Mouse (Mus musculus): ENCODE data around the gene Csrnp2. TPM values are rescaled to one million over a fixed set of nuclear protein-coding genes. Genes with fewer than 3 reads are reported as not detected.
A peak's percentile ranks its signal among the peaks of the same experiment; 100 is the strongest.

Gene Csrnp2
- polyA plus RNA-seq, 1 experiment from 2014 or later = 7.2 TPM

GRCm38 (mm10) chr15:100456356-100456991 lies 38.8 kb downstream of the Csrnp2 start:
- Histone ChIP-seq H3K9ac (ENCODE audit: low read length) (no peak overlapping the region), H3K36me3 (ENCODE audit: control insufficient read depth, insufficient read depth) (no peaks in the 10 kb centered on the region), H3K4me3 (ENCODE audit: low read length) (no peak overlapping the region), H3K4me1 (ENCODE audit: control insufficient read depth, insufficient read depth, low read length) (no peaks in the 10 kb centered on the region; the same call in 1 of the 2 replicates), H3K9me3 (replicated peaks; ENCODE audit: control insufficient read depth, low read length) (no peaks in the 10 kb centered on the region), H3K27me3 (ENCODE audit: control insufficient read depth, insufficient read depth, low read length) (peaks cover 3% of the 10 kb centered on the region; the same call in 1 of the 2 replicates), H3K27ac (ENCODE audit: low read length) (no peak overlapping the region), H3K4me2 (ENCODE audit: low read depth, low read length) (no peak overlapping the region)
- WGBS = 67% methylated on average over 7 of the region's 7 CpGs
- ATAC-seq (replicated peaks; ENCODE audit: extremely low read depth, insufficient read depth, low FRiP score) = no peak

GRCm38 (mm10) chr15:100452486-100452885 lies 42.8 kb downstream of the Csrnp2 start:
- no peaks in the 10 kb centered on the region for H3K4me1 ChIP-seq (ENCODE audit: control insufficient read depth, insufficient read depth, low read length)
- H3K4me2 ChIP-seq (ENCODE audit: low read depth, low read length) = no peak overlapping the region
- ATAC-seq (replicated peaks; ENCODE audit: extremely low read depth, insufficient read depth, low FRiP score) = no peak
- H3K27ac ChIP-seq (ENCODE audit: low read length) = no peak overlapping the region
- no peaks in the 10 kb centered on the region for H3K9me3 ChIP-seq (replicated peaks; ENCODE audit: control insufficient read depth, low read length)
- H3K9ac ChIP-seq (ENCODE audit: low read length) = no peak overlapping the region
- H3K27me3 ChIP-seq (ENCODE audit: control insufficient read depth, insufficient read depth, low read length) = no peaks in the 10 kb centered on the region
- H3K4me3 ChIP-seq (ENCODE audit: low read length) = no peak overlapping the region
- no peaks in the 10 kb centered on the region for H3K36me3 ChIP-seq (ENCODE audit: control insufficient read depth, insufficient read depth)
- WGBS = 71% methylated on average over 11 of the region's 11 CpGs

GRCm38 (mm10) chr15:100451245-100451644 lies 44.0 kb downstream of the Csrnp2 start:
- Histone ChIP-seq H3K9ac (ENCODE audit: low read length) (no peak overlapping the region), H3K27me3 (ENCODE audit: control insufficient read depth, insufficient read depth, low read length) (no peaks in the 10 kb centered on the region), H3K27ac (ENCODE audit: low read length) (no peak overlapping the region), H3K9me3 (replicated peaks; ENCODE audit: control insufficient read depth, low read length) (no peaks in the 10 kb centered on the region), H3K36me3 (ENCODE audit: control insufficient read depth, insufficient read depth) (no peaks in the 10 kb centered on the region), H3K4me1 (ENCODE audit: control insufficient read depth, insufficient read depth, low read length) (no peaks in the 10 kb centered on the region), H3K4me2 (ENCODE audit: low read depth, low read length) (no peak overlapping the region), H3K4me3 (ENCODE audit: low read length) (no peak overlapping the region)
- no peak for ATAC-seq (replicated peaks; ENCODE audit: extremely low read depth, insufficient read depth, low FRiP score)
- WGBS = 61% methylated on average over 16 of the region's 16 CpGs

- no peaks in the 10 kb centered on the region for H3K4me1 ChIP-seq (ENCODE audit: control insufficient read depth, insufficient read depth, low read length)
- H3K9ac ChIP-seq (ENCODE audit: low read length) = no peak overlapping the region
- H3K36me3 ChIP-seq (ENCODE audit: control insufficient read depth, insufficient read depth) = no peaks in the 10 kb centered on the region
- H3K27me3 ChIP-seq (ENCODE audit: control insufficient read depth, insufficient read depth, low read length) = no peaks in the 10 kb centered on the region
- H3K9me3 ChIP-seq (replicated peaks; ENCODE audit: control insufficient read depth, low read length) = no peaks in the 10 kb centered on the region
- H3K4me2 ChIP-seq (ENCODE audit: low read depth, low read length) = no peak overlapping the region
- H3K4me3 ChIP-seq (ENCODE audit: low read length) = no peak overlapping the region
- no peak overlapping the region for H3K27ac ChIP-seq (ENCODE audit: low read length)
- ATAC-seq (replicated peaks; ENCODE audit: extremely low read depth, insufficient read depth, low FRiP score) = no peak
- 76% methylated on average over 3 of the region's 3 CpGs for WGBS
Measured at GRCm38 (mm10) chr15:100449495-100449894, 45.8 kb downstream of the Csrnp2 start.

- Histone ChIP-seq H3K36me3 (ENCODE audit: control insufficient read depth, insufficient read depth) (no peaks in the 10 kb centered on the region), H3K4me1 (ENCODE audit: control insufficient read depth, insufficient read depth, low read length) (no peaks in the 10 kb centered on the region), H3K4me2 (ENCODE audit: low read depth, low read length) (no peak overlapping the region), H3K9ac (ENCODE audit: low read length) (no peak overlapping the region), H3K27me3 (ENCODE audit: control insufficient read depth, insufficient read depth, low read length) (no peaks in the 10 kb centered on the region), H3K9me3 (replicated peaks; ENCODE audit: control insufficient read depth, low read length) (no peaks in the 10 kb centered on the region), H3K27ac (ENCODE audit: low read length) (no peak overlapping the region), H3K4me3 (ENCODE audit: low read length) (no peak overlapping the region)
- 77% methylated on average over 4 of the region's 4 CpGs for WGBS
- ATAC-seq (replicated peaks; ENCODE audit: extremely low read depth, insufficient read depth, low FRiP score) = no peak
Measured at GRCm38 (mm10) chr15:100448572-100448971, 46.7 kb downstream of the Csrnp2 start.

- Histone ChIP-seq H3K4me3 (ENCODE audit: low read length) (no peak overlapping the region), H3K9me3 (replicated peaks; ENCODE audit: control insufficient read depth, low read length) (no peaks in the 10 kb centered on the region), H3K4me2 (ENCODE audit: low read depth, low read length) (no peak overlapping the region), H3K27ac (ENCODE audit: low read length) (no peak overlapping the region), H3K4me1 (ENCODE audit: control insufficient read depth, insufficient read depth, low read length) (no peaks in the 10 kb centered on the region), H3K9ac (ENCODE audit: low read length) (no peak overlapping the region), H3K36me3 (ENCODE audit: control insufficient read depth, insufficient read depth) (no peaks in the 10 kb centered on the region), H3K27me3 (ENCODE audit: control insufficient read depth, insufficient read depth, low read length) (no peaks in the 10 kb centered on the region)
- 59% methylated on average over 2 of the region's 2 CpGs for WGBS
- no peak for ATAC-seq (replicated peaks; ENCODE audit: extremely low read depth, insufficient read depth, low FRiP score)
Measured at GRCm38 (mm10) chr15:100446887-100447286, 48.4 kb downstream of the Csrnp2 start.

GRCm38 (mm10) chr15:100443126-100443922 lies 52.0 kb downstream of the Csrnp2 start:
- Histone ChIP-seq H3K4me2 (ENCODE audit: low read depth, low read length) (peak overlapping the region; percentile 76), H3K4me1 (ENCODE audit: control insufficient read depth, insufficient read depth, low read length) (no peaks in the 10 kb centered on the region), H3K9me3 (replicated peaks; ENCODE audit: control insufficient read depth, low read length) (no peaks in the 10 kb centered on the region), H3K36me3 (ENCODE audit: control insufficient read depth, insufficient read depth) (no peaks in the 10 kb centered on the region), H3K4me3 (ENCODE audit: low read length) (peak overlapping the region; percentile 52), H3K27ac (ENCODE audit: low read length) (peak overlapping the region; percentile 85), H3K27me3 (ENCODE audit: control insufficient read depth, insufficient read depth, low read length) (no peaks in the 10 kb centered on the region), H3K9ac (ENCODE audit: low read length) (peak overlapping the region; percentile 68)
- ATAC-seq (replicated peaks; ENCODE audit: extremely low read depth, insufficient read depth, low FRiP score) = peak; percentile 99
- under 1% methylated on average over 21 of the region's 31 CpGs for WGBS

GRCm38 (mm10) chr15:100436518-100436917 lies 58.8 kb downstream of the Csrnp2 start:
- WGBS = 51% methylated on average over 10 of the region's 10 CpGs

GRCm38 (mm10) chr15:100436112-100436511 lies 59.2 kb downstream of the Csrnp2 start:
- WGBS = 33% methylated on average over 4 of the region's 4 CpGs
- no peak overlapping the region; the same call in 1 of the 2 replicates for H3K4me2 ChIP-seq (ENCODE audit: low read depth, low read length)
- peak overlapping the region; percentile 15; the same call in 1 of the 2 replicates for H3K27ac ChIP-seq (ENCODE audit: low read length)
- ATAC-seq (replicated peaks; ENCODE audit: extremely low read depth, insufficient read depth, low FRiP score) = no peak
- H3K4me3 ChIP-seq (ENCODE audit: low read length) = no peak overlapping the region
- H3K4me1 ChIP-seq (ENCODE audit: control insufficient read depth, insufficient read depth, low read length) = peaks cover 4% of the 10 kb centered on the region
- no peaks in the 10 kb centered on the region for H3K27me3 ChIP-seq (ENCODE audit: control insufficient read depth, insufficient read depth, low read length)
- no peaks in the 10 kb centered on the region for H3K9me3 ChIP-seq (replicated peaks; ENCODE audit: control insufficient read depth, low read length)
- H3K9ac ChIP-seq (ENCODE audit: low read length) = no peak overlapping the region
- H3K36me3 ChIP-seq (ENCODE audit: control insufficient read depth, insufficient read depth) = no peaks in the 10 kb centered on the region

More at GRCm38 (mm10) chr15:100436518-100436917, 58.8 kb downstream of the Csrnp2 start:
- Histone ChIP-seq H3K9me3 (replicated peaks; ENCODE audit: control insufficient read depth, low read length) (no peaks in the 10 kb centered on the region), H3K27ac (ENCODE audit: low read length) (peak overlapping the region; percentile 15; the same call in 1 of the 2 replicates), H3K27me3 (ENCODE audit: control insufficient read depth, insufficient read depth, low read length) (no peaks in the 10 kb centered on the region), H3K4me1 (ENCODE audit: control insufficient read depth, insufficient read depth, low read length) (peaks cover 4% of the 10 kb centered on the region), H3K4me2 (ENCODE audit: low read depth, low read length) (no peak overlapping the region), H3K4me3 (ENCODE audit: low read length) (no peak overlapping the region), H3K36me3 (ENCODE audit: control insufficient read depth, insufficient read depth) (no peaks in the 10 kb centered on the region), H3K9ac (ENCODE audit: low read length) (no peak overlapping the region)
- no peak for ATAC-seq (replicated peaks; ENCODE audit: extremely low read depth, insufficient read depth, low FRiP score)

Measured in heart, embryonic 16.5 days (tissue).